Mouse (Mus musculus): ENCODE measurements around the gene Hnrnpl.

Hnrnpl gene

DNA sequence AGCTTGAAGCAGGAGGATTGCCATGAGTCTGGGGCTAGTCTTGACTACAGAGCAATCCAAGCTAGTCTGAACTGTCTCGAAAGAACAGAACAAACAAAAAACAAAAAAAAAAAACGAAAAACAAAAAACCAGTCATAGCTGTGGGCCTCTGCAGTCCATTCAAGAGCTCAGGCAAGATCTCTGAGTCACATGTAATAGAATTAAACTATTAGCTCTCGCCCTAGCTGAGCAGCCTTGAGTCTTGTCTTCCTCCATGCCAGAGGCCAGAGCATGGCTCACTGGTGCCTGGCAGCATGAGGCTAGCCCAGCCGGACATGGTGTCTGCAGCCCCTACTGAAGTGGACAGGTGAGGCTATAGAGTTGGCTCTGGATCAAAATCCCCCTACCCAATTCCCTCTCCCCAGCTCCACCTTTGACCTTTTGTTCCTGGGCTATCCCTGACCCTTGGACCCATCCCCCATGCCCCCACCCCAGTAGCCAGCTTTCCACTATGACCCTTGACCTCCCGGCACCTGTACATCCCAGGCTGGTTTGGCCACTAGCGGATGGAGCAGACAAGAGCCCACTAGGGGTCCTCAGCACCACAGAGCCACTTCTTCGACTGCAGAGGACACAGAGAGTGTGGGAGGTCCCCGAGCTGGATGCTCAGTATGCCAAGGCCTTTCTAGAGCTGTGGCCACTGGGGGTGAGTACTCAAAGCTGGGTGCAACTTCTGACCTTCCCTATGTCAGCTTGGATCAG is 18.1 kb upstream of the Hnrnpl start:
- no peak for DNase-seq (ENCODE audit: low spot score)

DNA sequence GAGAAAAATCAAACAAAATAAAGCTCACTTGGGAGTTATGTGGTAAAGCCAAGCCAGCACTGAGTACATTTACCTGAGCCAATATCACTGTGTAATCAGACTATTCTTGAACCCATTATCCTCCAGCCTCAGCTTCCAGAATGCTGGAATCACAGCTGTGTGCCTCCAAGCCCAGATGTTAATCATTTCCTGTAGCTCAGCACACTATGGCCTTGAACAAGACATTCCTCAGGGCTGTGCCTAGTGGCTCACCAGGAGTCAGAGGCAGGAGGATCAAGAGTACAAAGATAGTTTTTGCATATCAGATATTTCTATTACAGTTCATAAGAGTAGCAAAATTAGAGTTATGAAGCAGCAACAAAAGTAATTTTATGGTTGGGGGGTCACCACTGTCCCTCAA is 16.6 kb upstream of the Hnrnpl start:
- no peak for DNase-seq (ENCODE audit: low spot score)

DNA sequence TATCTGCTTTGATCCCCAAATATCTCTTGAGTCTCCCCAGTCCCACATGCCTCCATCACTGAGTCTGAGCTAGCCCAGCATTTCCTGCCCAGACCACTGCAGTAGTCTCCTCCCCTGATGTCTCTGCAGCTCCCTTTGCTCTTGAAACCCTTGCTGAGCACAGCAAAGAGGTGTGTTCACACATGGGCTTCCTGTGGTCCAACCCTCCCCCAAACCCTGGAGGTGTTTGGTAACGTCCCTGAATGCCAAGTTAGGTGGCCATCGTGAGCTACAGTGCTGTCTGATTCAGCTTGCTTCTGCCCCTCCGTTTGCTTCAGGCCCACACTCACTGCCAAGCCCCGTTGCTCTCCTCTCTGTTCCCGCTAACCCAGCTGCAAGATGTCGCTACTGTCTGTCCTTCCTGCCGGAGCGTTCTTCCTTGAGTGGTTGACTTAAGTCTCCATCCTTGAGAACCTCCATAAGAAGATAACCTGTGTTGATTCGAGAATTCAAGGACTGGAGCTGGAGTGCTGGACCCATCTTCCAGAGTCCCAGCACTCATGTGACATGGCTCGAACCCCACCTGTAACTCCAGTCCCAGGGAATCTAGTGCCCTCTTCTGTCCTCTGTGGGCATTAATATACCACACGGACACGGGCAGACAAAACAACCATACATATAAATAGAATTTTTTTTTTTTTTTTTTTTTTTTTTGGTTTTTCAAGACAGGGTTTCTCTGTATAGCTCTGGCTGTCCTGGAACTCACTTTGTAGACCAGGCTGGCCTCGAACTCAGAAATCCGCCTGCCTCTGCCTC is 15.8 kb upstream of the Hnrnpl start:
- no peak for DNase-seq (ENCODE audit: low spot score)

DNA sequence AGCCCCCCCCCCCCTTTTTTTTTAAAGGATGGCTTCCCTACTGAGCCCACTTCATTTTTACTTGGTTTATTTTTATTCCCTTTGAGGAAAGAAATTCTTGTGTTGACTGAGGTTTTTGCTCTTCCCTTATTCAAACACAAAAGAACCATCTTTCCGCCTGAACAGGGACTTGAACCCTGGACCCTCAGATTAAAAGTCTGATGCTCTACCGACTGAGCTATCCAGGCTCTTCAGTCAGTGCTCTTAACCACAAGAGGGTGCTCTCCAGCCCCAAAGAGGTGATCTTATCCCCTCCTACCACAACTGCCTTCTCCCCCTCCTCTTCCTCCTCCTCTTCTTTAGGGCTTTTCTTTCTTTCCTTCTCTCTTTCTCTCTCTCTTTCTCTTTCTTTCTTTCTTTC is 14.5 kb upstream of the Hnrnpl start:
- no peak for DNase-seq (ENCODE audit: low spot score)

DNA sequence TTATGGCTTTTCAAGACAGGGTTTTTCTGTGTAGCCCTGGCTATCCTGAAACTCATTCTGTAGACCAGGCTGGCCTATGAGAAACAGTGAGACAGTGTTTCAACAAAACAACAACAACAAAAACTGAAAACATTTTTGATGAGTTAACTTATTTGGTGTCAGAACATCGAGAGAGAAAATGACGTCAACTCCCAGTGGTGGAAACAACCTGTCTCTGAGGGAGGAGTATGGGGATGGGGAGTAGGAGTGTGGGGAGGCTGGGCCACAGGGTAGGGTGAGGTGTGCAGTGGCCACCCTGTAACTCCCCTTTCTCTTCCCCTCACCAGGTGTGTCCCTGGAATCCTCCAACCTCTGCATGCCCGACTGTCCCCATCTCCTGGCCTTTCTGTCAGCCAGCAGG is 13.8 kb upstream of the Hnrnpl start:
- no peak for DNase-seq (ENCODE audit: low spot score)

DNA sequence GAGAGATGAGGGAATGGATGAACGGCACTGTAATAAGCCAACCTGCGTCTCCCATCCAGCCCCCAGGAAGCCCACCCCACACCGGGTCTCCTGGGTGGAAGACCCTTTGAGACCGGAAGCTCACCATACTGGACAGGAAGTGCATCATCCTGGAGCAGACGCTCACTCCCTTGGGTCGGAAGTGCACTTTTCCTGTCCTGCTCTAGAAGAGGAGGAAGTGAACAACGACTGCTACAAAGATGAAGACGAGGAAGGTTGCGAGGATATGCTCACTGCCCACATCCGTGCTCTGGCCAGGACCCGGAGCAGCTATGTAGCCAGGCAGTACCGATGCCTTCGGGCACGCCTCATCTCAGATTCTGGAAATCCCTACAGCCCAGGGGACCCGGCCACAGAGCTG is 12.5 kb upstream of the Hnrnpl start:
- no peak for DNase-seq (ENCODE audit: low spot score)

DNA sequence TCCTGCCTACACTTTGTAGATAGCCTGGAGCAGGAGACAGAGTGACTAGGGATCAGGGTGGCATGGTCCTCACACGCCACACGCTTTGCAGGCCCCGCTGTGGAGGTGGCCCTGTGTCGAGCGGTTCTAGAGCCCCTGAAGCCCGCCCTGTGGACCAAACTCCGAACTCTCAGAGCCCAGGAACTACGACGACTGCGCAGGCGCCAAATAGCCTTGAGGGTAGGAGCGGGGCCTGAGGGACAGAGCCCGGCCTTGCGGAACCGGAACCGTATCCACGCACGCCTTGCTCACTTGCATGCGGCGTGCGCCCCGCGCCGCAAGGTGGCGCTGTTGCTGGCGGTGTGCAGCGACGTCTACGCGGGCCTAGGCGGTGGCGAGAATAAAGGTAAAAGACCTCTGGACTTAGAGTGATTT is 11.8 kb upstream of the Hnrnpl start:
- DNase-seq (ENCODE audit: low spot score): peak; percentile 85

DNA sequence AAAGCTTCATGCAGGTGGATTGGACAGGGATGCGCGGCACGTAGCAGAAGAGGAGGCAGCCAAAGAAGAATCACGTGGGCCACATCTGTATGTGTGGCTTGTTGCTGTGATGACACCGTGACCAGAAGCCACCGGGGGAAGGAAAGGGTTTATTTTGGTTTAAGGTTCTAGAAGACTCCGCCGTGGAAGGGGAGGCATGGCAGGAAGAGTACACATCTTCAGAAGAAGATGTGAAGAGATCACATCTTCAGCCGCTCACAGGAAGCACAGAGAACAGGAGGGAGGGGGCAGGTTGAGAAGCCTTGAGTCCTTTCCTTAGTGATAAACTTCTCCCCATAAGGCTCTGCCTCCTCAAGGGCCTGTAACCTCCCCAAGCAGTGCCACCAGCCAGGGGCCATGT is 8.3 kb upstream of the Hnrnpl start:
- no peak for DNase-seq (ENCODE audit: low spot score)

DNA sequence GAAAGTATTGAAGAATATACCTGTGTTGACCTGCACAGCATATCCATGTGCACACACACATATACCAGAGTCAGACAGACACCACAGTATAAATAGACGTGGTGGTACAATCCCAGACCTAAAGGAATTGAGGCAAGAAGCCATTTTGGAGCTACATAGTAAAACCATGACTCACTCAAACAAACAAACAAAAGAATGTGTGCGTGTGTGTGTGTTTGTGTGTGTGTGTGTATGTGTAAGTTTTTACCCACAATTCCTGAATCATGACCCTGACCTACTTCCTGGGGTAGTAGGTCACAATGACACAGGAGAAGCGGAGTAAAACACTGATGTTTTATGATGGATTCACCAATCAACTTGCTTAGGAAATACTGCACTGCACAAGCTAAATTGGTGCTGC is 6.9 kb upstream of the Hnrnpl start:
- no peak for DNase-seq (ENCODE audit: low spot score)

DNA sequence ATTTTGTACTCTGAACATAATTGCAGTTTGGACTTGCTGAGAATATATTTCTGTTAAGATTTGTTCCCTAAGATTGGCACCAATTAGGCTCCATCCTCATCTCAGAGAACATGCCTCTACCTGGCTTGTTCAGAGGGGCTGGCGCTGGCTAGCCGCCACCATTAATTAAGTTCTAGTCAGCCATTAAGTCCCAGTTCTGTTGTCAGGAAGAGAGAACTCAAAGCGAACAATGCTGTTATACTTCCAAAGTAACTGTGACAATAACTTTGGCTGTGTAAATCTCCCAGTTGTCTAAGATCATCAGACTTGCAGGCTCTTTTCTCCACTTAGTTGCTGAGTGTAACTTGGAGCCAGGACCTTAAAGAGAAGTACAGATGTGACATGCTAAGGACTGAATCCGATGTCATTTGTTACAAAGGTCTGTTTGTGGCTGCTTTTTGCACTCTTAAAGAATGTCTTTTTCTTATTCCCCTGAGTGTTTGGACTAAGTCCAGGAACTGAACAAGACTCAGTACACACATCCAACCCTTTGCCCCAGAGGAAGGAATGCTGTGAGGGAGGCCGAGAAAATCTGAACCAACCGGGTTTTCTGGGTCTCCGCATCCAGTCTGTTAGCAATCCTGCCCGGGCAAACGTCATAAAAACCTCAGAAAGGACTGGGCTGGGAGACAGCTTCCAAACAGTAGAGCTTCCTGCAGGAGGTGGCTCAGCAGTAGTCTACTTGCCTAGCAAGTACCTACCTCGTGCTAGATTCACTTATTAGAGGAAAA is 6.3 kb upstream of the Hnrnpl start:
- peak; percentile 42 for DNase-seq (ENCODE audit: low spot score)

DNA sequence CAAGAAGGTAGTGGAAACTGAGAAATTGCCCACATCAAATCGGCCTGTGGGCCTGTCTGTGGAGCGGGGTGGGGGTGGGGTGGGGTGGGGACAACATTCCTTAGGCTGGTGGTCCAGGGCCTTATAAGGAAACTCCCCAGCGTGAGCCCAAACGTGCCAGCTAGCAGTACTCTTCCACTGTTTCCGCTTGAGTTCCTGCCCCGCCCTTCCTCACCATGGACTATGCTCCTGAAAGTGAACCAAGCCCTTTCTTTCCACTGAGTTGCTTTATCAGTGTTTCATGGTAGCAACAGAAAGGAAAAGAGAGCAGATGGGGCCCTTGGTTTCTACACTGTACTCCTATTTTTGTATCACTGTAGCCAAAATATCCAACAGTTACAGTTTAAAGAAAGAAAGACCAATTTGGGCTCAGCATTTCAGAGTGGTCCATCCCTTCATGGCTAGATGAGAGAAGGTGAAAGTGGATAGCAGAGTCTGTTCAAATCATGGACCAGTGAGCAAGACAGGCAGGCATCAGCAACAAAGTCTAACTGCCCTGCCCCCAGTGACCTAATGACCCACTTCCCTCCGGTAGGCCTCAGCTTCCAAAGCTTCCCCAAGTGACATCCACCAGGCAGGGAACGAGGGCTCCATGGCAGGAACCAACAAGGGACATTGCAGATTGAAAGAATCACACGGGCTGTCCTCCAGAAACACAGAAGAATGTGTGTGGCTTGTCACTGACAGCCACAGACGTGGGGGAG is 5.3 kb upstream of the Hnrnpl start:
- no peak for DNase-seq (ENCODE audit: low spot score)

DNA sequence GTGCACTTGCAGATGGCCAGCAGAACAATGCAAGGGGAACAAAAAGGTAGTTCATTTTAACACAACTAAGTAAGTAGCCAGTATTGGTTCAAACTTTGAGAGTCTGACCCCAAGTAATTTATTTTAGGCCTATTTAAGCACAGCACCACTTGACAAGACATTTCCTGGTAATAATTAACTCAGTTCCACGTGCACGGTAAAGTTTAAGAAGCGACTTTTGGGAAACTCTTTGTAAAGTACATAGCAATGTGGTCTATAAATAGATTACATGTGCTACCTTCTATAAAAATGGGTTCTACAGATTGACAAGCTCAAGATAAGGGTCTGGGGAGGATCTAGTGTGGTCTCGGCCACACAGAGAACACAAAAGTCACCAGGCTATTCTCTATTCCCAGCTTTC is 4.6 kb upstream of the Hnrnpl start:
- no peak for DNase-seq (ENCODE audit: low spot score)

DNA sequence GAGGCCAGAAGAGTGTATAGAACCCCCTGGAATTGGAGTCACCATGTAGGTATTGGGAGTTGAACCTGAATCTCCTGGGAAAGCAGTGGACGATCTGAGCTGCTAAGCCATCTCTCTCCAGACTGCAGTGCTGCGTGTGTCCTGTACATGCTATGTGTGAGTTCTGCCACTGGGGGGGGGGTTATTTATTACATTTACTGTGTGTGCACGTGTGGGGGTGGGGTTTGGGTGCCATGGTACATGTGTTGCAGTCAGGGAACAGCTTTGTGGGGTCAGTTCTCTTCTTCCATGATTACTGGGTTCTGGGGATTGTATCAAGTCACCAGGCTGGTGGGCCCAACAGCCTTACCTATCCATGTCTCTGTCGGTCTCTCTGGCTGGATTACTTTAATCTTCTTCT is 1.5 kb upstream of the Hnrnpl start:
- no peak for DNase-seq (ENCODE audit: low spot score)

DNA sequence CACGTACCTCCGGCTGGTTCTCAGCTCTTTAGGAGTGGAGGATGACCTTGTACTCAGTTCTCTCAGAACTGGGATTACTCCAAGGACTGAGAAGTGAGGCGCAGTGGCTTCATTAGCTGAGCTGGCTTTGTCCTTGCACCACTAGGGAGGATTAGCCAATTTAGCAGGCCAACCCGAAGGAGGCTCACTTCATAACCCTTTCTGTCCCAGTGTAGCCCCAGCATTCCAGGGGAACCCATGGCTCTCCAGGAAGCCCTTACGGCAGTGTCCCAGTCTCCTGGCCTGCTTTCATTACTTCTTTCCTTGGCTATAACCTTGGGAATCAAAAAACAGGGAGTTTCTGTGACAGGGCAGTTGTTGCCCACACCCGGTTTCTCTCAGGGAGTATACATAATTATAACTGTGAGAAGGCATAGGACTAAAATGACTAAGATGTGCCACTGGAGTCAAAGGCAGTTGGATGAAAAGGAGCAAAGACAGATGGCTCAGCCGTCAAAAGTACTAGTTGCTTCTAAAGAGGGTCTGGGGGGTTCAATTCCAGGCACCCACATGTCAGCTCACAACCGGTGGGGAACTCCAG is 610 bp upstream of the Hnrnpl start:
- peak; percentile 48 for DNase-seq (ENCODE audit: low spot score)

DNA sequence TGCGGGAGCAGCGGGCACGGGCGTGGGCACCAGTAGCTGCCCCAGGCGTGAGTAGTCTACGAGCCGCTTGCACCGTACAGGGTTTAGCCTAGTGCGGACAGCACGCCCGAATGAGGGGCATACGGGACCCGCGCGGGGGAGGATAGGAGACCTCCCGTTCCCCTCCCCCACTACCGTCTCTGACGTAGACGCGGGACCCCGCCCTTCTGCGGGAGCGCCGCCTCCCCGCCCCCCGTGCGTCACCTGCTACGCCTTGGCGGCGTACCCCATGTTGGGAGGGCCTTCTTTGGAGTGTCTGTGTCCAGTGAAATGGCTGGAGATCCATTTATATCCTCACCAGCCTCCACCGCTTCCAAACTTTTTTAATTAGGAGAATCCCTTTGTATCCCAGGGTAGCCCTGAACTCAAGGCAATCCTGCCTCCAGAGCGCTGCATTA is 634 bp downstream of the Hnrnpl start:
- DNase-seq (ENCODE audit: low spot score): peak; percentile 96

DNA sequence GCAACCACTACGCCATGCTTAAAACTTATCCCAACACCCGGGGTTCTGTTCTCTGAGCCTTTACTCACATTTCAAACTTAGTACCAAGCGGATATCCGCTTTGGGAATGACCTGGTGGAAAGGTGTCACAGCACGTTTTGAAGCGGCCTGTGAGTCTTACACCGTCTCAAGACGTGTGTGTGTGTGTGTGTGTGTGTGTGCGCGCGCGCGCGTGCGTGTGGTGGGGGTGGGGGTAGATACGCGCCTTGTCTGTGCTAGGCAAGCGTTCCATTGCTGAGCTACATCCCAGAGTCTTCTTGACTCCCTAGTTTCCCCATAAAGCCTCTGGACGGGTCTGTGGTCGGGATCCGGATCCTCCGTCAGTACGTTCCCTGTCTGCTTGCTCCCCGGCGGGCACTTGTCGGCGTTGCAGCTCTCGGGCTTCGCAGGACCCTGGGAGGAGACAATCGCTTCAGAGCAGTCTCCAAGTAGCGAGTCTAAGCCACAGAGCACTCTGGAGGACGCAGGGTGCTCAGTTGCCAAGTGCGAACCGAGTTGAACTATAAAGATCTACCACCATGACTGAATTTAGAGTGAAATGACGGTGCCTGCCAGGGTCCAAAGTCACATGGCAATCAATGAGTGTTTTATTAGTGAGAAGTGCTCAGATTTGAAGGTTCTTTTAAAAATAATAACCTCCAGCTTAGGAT is 1.2 kb downstream of the Hnrnpl start:
- peak; percentile 68 for DNase-seq (ENCODE audit: low spot score)

DNA sequence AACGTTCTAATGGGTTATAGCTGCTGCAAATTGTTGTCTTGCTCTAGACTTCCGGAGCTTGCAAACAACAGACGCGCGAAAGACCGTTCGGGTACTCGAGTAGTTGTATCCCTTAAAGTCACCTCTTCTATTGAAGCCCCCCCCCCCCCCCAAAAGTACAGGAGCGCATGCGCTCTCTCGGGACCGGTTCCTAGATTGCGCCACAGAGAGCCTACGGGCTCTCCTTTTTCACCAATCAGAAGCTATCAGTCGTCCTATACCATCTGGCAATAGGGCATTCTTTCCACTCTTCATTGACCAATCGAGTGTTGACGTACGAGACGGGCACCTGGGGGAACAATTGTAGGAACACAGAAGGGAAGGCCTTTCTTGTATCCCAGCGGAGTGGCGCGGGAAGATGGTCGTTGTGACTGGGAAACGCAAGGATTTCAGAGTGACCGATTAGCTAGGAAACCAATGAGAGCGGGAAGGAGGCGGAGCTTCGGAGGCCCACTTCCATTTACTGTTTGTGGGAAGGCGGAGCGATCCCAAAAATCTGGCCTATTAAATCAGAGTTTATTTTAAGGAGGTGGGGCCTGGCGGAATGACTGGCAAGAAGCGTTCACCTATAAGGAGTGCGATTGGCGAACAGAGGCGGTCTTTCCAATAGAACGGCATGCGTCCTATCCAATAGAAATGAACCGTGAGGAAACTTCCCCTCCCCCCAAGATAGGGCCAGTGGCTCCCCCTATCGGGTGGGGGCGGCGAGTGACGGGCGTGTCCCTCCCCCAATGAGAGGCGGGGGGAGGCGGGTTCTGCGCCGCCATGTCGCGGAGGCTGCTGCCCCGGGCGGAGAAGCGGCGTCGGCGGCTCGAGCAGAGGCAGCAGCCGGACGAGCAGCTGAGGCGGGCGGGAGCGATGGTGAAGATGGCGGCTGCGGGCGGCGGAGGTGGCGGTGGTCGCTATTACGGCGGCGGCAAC is 2.0 kb downstream of the Hnrnpl start:
- peak; percentile 98 for DNase-seq (ENCODE audit: low spot score)

DNA sequence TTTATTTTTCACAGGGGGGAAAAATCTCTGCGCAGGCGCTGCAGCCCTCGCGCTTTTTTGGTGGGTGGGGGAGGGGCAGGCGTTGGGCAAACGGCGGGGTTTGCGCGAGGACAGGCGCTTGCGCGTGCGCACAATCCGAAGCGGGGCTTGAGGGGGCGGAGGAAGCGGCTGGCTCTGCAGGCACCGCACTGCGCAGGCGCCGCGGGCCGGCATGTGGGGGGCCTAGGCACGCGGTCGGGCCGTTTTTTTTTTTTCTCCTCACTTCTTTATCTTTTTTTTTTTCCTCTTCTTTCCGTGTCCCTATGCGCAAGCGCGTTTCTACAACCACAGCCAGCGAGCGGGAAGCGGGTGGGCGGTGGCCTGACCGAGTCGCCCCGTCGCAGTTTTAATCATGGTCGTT is 2.9 kb downstream of the Hnrnpl start:
- DNase-seq (ENCODE audit: low spot score): peak; percentile 96

DNA sequence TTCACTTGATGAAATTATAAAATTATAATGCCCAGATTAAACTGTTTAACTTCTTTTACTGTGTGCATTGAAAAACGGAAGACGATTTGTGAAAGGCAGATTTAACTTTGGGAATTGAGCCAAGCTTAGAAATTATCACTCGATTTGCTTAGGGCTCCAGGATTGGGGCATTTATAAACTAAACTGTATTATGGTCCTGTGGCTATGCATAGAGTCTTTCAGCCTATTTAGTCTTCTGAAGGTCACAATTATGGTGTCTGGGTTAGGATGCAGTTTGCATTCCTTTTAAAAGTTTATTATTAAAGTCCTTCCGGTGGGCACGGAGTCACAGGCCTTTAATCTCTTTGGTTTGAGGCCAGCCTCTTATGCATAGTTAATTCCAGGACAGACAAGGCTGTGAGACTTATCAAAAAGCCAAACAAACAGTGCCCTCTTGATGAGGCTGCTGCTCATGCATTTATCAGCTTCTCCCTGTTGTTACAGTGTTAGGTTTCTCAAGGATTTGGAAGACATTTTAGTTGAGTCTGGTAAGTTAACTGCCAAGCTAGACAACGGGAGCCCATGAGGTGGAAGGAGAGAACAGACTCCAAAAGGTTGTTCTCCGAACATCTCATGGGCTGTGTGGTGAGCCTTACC is 3.4 kb downstream of the Hnrnpl start:
- no peak for DNase-seq (ENCODE audit: low spot score)

Measured in ovary, postnatal 36 days (tissue).